Mouse (Mus musculus) bone marrow, adult 2 months (tissue): ENCODE results near the gene Fam229a.

Experiments used
- CTCF ChIP-seq: fragments of 200-500 bp; IDR thresholded peaks from 2 replicates; pipeline ENCODE4 v1.5.1; 2011; ENCODE audit warnings: low read length, control low read depth; ENCODE audit not compliant: control insufficient read depth, insufficient read depth
- POLR2A ChIP-seq: fragments of 200-500 bp; IDR thresholded peaks from 2 replicates; pipeline ENCODE4 v1.6.1; 2011; ENCODE audit warnings: low read depth, mild to moderate bottlenecking, control low read depth, low read length, borderline replicate concordance; ENCODE audit not compliant: control insufficient read depth

DNA sequence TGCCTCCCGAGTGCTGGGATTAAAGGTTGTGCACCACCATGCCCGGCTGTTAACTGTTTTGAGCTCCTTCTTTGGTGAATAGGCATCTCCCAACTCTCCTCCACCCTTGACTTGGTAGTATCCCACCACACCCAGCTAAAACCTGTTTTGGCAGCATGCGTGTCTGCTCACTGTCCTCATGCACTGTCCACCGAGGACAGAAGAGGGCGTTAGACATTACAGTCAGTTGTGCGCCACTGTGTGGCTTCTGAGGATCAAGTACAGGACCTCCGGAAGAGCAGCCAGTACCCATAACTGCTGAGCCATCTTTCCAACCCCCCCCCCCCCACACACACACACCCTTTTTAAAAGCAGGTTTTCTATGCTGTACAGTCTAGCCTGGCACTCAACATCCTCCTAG is 3.7 kb downstream of the Fam229a start:
- no peak for TF ChIP-seq CTCF
- no peak for TF ChIP-seq POLR2A
